Mouse (Mus musculus) embryo, embryonic 9.5 days (tissue): Measurements from ENCODE around the gene Gm4498.
"Not testable (repeated sequence)": the region's sequence is repeated elsewhere in the genome, so short reads cannot be mapped to it uniquely, and the experiment has no call there.

ENCODE experiments used
- DNase-seq: peaks from one replicate; pipeline ENCODE4 v3.0.0-alpha.2; 2017; ENCODE audit errors: extremely low spot score

Gm4498 gene

DNA sequence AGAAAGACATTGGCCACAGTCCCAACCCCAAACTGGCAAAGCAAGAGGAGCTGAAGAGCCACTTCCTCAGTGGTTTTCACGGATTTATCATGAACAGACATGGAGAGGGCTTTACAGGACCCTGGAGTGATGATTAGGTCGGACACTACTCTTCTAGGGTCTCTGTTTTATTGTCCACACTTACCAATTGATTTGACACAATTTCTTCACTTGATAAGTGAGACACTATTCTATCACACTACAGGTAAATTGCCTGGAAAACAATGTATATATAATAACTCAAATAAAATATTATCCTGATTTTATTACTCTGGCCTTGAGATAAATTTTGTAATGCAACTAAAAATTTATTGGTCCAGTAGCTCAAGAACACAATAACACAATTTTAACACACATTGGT lies at the start of gene Gm4498:
TSS of gene Gm4498 (minus strand) at position 101 of the 400 bp plus-strand sequence.
- DNase-seq: not testable (repeated sequence)

DNA sequence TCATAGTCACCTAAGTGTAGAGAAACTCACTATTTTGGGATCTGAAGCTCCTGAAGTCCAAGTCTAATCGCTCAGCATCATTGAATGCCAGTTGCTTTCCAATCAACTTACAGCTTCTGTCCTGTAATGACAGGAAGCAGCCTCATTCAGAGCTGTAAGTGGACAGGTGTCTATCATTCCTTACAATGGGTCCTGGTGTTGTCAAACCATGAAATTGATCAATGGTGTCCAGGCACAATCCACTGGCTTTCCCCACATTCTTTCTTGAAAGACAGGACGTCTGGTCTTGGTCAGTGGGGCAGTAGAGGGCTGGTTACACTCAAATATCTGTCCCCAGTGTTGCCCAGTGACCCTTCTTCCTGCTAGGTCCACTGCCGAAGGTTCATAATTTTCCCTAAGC lies 29.1 kb upstream of the Gm4498 start, which contains the start of gene Gm5890:
TSS of gene Gm5890 (minus strand) at position 101 of the 400 bp plus-strand sequence.
- not testable (repeated sequence) for DNase-seq

DNA sequence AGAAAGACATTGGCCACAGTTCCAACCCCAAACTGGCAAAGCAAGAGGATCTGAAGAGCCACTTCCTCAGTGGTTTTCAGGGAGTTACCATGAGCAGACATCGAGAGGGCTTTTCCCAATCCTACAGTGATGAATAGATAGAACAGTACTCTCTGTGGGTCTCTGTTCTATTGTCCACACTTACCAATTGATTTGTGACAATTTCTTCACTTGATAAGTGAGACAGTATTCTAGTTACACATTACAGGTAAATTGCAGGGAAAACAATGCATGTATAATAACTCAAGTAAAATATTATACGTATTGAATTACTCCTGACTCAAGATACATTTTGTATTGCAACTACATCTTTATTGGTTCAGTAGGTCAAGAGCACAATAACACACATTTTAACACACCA lies 28.1 kb downstream of the Gm4498 start, which contains the start of gene Gm6164:
TSS of gene Gm6164 (minus strand) at position 101 of the 400 bp plus-strand sequence.
- DNase-seq: not testable (repeated sequence)

DNA sequence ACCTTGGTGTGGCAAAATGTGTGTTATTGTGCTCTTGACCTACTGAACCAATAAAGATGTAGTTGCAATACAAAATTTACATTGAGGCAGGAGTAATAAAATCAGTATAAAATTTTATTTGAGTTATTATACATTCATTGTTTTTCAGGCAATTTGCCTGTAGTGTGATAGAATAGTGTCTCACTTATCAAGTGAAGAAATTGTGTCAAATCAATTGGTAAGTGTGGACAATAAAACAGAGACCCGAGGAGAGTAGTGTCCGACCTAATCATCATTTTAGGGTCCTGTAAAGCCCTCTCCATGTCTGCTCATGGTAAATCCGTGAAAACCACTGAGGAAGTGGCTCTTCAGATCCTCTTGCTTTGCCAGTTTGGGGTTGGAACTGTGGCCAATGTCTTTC lies 40.2 kb downstream of the Gm4498 start, which contains the start of gene Vmn1r95:
TSS of gene Vmn1r95 (plus strand) at position 301 of the 400 bp plus-strand sequence.
- not testable (repeated sequence) for DNase-seq
